Mouse (Mus musculus) gastrocnemius, postnatal 14 days (tissue): Measurements from ENCODE around the gene C1qtnf2. TPM values are rescaled to one million over a fixed set of nuclear protein-coding genes. Genes with fewer than 3 reads are reported as not detected.

Experiments
- DNase-seq: peaks from one replicate; pipeline ENCODE4 v3.0.0; 2021; ENCODE audit warnings: mixed read lengths
- intact Hi-C: fragments of 180-260 bp; cut with DNase I; formaldehyde crosslinking; loops from one replicate; pipeline ENCODE4 v1.15.1; 2025; ENCODE audit warnings: low total_unique reads
- total RNA-seq, 2 experiments: library from RNA; stranded (reverse); gene quantifications; 2 replicates each; pipeline ENCODE4 v1.2.3; 2021

C1qtnf2 gene
- total RNA-seq, 2 experiments from 2014 or later = 11.4 to 18.2 TPM

- intact Hi-C loops = no loop called here
These were observed 6.5 kb downstream of the C1qtnf2 start for GRCm38 (mm10) chr11:43480561-43480960.

GRCm38 (mm10) chr11:43481672-43482522 is 7.8 kb downstream of the C1qtnf2 start:
- DNase-seq = peak; percentile 61

More at GRCm38 (mm10) chr11:43480561-43480960, 6.5 kb downstream of the C1qtnf2 start:
- DNase-seq = no peak

GRCm38 (mm10) chr11:43483122-43483792 is 9.2 kb downstream of the C1qtnf2 start:
- DNase-seq = peak; percentile 64
- intact Hi-C loops = no loop called here

More at GRCm38 (mm10) chr11:43481672-43482522, 7.8 kb downstream of the C1qtnf2 start:
- intact Hi-C loops = no loop called here

GRCm38 (mm10) chr11:43484057-43484456 is 10.0 kb downstream of the C1qtnf2 start:
- DNase-seq = peak; percentile 34
- intact Hi-C loops = no loop called here

- intact Hi-C loops = no loop called here
These were observed 10.6 kb downstream of the C1qtnf2 start for GRCm38 (mm10) chr11:43484652-43485051.

GRCm38 (mm10) chr11:43485855-43486254 is 11.8 kb downstream of the C1qtnf2 start:
- no peak for DNase-seq
- intact Hi-C loops = no loop called here

More at GRCm38 (mm10) chr11:43484652-43485051, 10.6 kb downstream of the C1qtnf2 start:
- DNase-seq = no peak

- DNase-seq = peak; percentile 69
- intact Hi-C loops = loop anchor here (10.0 kb wide), 1 partner anchor 122 kb away; no protein-coding TSS in a partner anchor
These were observed 18.6 kb downstream of the C1qtnf2 start for GRCm38 (mm10) chr11:43492663-43493062.

- intact Hi-C loops = loop anchor here (10.0 kb wide), 1 partner anchor 121 kb away; no protein-coding TSS in a partner anchor
These were observed 19.8 kb downstream of the C1qtnf2 start for GRCm38 (mm10) chr11:43493815-43494409.

GRCm38 (mm10) chr11:43495037-43495436 is 21.0 kb downstream of the C1qtnf2 start:
- DNase-seq = no peak
- intact Hi-C loops = loop anchor here (5.0 to 10.0 kb wide), 2 partner anchors 92 to 120 kb away; partner anchors contain the start of gene 4933415A04Rik

More at GRCm38 (mm10) chr11:43493815-43494409, 19.8 kb downstream of the C1qtnf2 start:
- peak; percentile 61 for DNase-seq

- DNase-seq = peak; percentile 65
- intact Hi-C loops = loop anchor here (5.0 to 10.0 kb wide), 2 partner anchors 92 to 119 kb away; partner anchors contain the start of gene 4933415A04Rik
These were observed 21.5 kb downstream of the C1qtnf2 start for GRCm38 (mm10) chr11:43495532-43495931.

- DNase-seq = no peak
- intact Hi-C loops = no loop called here
These were observed 27.2 kb downstream of the C1qtnf2 start for GRCm38 (mm10) chr11:43501256-43501655.

- intact Hi-C loops = no loop called here
- no peak for DNase-seq
These were observed 31.1 kb downstream of the C1qtnf2 start for GRCm38 (mm10) chr11:43505188-43505587.

- DNase-seq = no peak
- intact Hi-C loops = no loop called here
These were observed 33.9 kb downstream of the C1qtnf2 start for GRCm38 (mm10) chr11:43507976-43508375.

- intact Hi-C loops = no loop called here
- DNase-seq = no peak
These were observed 35.8 kb downstream of the C1qtnf2 start for GRCm38 (mm10) chr11:43509878-43510277.

- intact Hi-C loops = no loop called here
These were observed 38.6 kb downstream of the C1qtnf2 start for GRCm38 (mm10) chr11:43512661-43513190.

GRCm38 (mm10) chr11:43516344-43517021 is 42.4 kb downstream of the C1qtnf2 start:
- intact Hi-C loops = no loop called here
- peak; percentile 36 for DNase-seq

More at GRCm38 (mm10) chr11:43512661-43513190, 38.6 kb downstream of the C1qtnf2 start:
- DNase-seq = no peak

GRCm38 (mm10) chr11:43517641-43518040 is 43.6 kb downstream of the C1qtnf2 start:
- intact Hi-C loops = no loop called here
- no peak for DNase-seq

GRCm38 (mm10) chr11:43518086-43518485 is 44.0 kb downstream of the C1qtnf2 start:
- intact Hi-C loops = no loop called here
- no peak for DNase-seq

- intact Hi-C loops = no loop called here
- no peak for DNase-seq
These were observed 44.7 kb downstream of the C1qtnf2 start for GRCm38 (mm10) chr11:43518821-43519220.
